Mouse (Mus musculus) spleen, adult 12 weeks (tissue): ENCODE results near the gene Abcg1.
A peak's percentile ranks its signal among the peaks of the same experiment; 100 is the strongest.

ENCODE experiments used
- DNase-seq: peaks from one replicate; pipeline ENCODE4 v3.0.0; 2022; ENCODE audit warnings: low spot score

Gene Abcg1

GRCm38 (mm10) chr17:31079078-31079840 is 21.8 kb downstream of the Abcg1 start:
- DNase-seq = no peak

GRCm38 (mm10) chr17:31082296-31083078 is 25.0 kb downstream of the Abcg1 start:
- no peak for DNase-seq

- no peak for DNase-seq
These were observed 28.0 kb downstream of the Abcg1 start for GRCm38 (mm10) chr17:31085519-31085918.

GRCm38 (mm10) chr17:31086196-31086595 is 28.7 kb downstream of the Abcg1 start:
- DNase-seq = no peak

DNA sequence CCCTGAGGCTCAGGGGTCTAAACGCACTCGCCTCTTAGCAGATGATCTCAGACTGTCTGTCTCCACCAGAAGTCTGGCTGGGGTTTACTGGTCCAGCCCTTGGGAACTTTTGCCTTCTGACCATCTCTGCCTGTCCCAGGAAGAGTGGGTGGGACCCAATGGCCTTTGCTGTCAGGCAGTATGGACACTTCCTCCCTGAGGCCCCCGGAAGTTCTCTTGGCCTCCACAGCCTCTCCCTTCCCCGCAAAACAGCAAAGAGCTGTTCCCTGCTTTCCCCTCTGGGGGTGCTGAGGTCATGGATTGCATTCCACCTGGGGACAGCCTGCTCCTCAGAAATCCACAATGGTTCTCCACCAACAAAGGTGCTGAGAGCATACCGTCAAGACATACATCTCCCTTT is 31.2 kb downstream of the Abcg1 start:
- DNase-seq = no peak

GRCm38 (mm10) chr17:31089848-31090247 is 32.4 kb downstream of the Abcg1 start:
- DNase-seq = no peak

DNA sequence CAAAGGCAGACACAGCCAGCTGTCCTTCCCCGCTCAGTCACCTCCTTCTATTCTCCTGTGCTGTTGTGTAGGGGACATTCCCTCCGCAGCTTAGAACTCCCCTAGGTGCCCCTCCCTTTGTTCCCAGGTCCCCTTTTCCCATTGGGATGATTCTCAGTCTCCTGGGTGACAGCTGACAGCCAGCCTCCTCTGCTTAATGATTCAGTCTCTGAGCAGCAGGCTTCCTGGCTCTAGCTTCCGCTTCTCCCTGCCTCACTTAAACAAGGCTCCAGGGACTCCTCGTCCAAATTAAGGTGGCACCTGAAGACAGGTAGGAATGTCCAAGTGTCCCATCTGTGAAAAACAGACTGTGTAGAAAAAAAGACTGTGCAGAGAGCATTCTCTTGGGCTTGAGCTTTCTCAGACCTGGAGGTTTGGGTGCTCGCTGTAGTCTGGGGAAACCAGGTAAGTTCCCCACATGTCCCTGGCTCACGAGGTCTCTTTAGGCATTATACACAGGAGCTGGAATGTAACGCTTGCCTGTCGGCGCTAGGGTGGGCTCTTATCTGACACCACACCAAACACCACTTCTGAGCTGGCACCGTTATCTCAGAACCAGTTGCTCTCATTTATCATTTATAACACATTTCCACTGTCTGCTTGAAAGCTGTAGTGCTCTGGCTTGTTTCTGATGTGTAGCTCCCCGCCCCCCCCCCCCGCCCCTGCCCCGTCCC is 33.7 kb downstream of the Abcg1 start:
- peak; percentile 12 for DNase-seq

DNA sequence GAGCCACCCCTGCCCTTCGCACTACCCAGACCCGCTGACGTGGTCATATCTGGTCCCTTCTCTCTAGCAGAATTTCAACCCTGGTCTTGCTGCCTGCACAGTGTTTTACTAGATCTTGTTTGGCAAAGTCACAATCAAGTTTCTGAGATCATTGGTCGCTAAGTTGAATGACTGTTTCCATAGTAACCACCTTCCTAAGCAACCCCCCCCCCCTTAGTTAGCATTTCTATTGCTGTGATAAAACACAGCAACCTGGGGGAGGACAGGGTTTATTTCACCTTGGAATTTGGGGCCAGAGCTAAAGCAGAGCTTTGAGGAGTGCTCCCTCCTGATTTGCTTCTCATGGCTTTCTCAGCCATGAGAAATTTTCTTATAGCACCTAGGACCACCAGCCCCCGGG is 37.3 kb downstream of the Abcg1 start:
- DNase-seq = no peak

GRCm38 (mm10) chr17:31095570-31095969 is 38.1 kb downstream of the Abcg1 start:
- DNase-seq = no peak

DNA sequence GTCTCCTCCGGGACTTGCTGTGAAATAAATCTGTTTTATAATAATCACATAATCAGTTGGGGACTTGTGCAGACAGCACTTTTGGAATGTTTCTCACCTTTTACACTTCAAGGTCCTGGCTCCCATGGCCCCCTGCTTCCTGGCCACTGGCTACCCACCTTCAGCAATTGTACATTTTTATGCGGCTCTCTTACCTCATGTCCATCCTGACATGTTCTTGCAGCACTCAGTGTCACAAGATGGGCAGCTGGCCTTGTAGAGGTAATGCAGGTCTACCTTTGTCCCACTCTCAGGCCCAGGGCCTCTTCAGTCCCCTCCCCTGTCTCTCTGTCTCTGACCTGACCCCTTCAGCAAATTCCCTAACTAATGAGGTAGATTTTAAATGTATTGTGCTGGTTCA is 39.4 kb downstream of the Abcg1 start:
- DNase-seq = no peak

GRCm38 (mm10) chr17:31098788-31099187 is 41.3 kb downstream of the Abcg1 start:
- DNase-seq = no peak

DNA sequence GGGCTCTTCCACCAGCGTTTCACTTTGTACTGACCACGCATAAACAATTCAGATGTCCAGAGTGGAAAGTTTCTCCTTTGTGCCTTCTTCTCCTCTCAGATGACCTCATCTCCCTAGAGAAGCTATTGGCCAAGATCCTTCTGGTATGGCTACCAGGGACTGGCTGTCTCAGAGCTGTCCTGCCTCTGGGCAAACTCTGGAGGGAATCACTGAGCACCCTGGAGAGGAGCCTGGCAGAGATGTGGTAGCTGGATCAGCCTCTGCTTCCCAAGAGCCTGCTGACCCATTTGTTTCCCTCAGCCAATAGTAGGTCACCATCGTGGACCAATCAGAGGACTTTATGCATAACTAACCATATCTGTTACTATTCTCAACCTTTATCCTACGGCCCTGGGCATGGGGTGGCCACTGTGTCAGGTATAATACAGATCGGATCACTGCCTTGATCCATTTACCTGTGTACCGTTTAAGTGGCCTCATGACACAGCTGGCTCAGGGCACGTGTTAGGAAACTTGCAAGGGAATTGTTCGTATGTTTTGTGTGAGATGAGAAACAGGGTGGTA is 45.6 kb downstream of the Abcg1 start:
- DNase-seq = no peak

- no peak for DNase-seq
These were observed 46.3 kb downstream of the Abcg1 start for GRCm38 (mm10) chr17:31103823-31104222.

DNA sequence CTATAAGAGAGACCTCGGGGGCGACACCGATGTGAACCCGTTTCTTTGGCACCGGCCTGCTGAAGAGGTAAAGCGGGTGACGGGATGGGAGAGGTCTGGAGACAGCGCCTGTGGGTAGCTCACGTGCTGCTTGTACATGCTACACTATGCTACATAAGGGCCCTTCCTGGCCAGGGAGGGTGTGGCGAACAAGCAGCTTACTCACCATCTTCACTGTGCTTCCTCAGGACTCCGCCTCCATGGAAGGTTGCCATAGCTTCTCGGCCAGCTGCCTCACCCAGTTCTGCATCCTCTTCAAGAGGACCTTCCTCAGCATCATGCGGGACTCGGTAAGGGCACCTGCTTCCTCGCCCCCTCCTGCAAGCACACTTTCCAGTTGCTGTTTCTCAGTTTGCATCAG is 50.9 kb downstream of the Abcg1 start:
- no peak for DNase-seq

GRCm38 (mm10) chr17:31113191-31113856 is 55.8 kb downstream of the Abcg1 start:
- no peak for DNase-seq

DNA sequence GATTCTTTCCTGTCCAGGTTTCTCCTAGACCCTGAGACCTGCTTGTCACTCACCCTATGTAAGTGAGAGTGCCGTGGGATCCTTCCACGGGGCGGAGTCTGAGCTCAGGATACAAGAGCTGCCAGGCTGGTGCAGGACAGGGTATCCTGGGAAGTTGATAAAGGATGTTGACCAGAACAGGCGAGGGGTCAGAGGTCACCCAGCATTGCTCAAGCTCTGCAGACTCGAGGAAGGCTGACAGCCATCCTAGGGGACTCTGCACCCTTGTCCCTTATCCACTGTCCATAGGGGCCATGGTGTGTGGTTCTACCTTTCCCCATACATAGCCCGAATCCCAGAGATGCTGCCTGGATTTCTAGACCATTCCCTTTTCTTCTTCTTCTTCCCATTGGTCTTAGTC is 58.6 kb downstream of the Abcg1 start:
- DNase-seq = no peak

GRCm38 (mm10) chr17:31117946-31118345 is 60.5 kb downstream of the Abcg1 start:
- no peak for DNase-seq

GRCm38 (mm10) chr17:31119429-31119828 is 62.0 kb downstream of the Abcg1 start:
- peak; percentile 53 for DNase-seq

DNA sequence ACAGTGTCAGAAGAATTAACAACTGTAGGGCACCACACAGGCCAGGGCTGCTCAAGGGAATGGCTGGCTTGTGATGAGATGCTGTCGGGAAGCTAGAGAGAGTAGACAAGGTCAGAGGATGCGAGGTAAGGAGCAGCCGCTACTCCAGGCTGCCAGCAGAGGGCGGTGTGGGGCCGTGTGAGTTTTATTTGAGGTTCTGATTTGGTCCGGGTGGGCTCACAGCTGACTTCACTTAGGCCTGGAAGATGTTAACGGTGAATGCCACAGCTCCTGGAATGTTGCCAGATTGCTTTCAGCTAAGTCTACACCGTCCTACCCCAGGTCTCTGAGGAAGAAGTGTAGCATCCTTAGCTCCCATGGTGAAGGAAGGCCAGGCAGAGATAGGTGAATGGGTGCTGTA is 64.5 kb downstream of the Abcg1 start:
- DNase-seq = peak; percentile 33

DNA sequence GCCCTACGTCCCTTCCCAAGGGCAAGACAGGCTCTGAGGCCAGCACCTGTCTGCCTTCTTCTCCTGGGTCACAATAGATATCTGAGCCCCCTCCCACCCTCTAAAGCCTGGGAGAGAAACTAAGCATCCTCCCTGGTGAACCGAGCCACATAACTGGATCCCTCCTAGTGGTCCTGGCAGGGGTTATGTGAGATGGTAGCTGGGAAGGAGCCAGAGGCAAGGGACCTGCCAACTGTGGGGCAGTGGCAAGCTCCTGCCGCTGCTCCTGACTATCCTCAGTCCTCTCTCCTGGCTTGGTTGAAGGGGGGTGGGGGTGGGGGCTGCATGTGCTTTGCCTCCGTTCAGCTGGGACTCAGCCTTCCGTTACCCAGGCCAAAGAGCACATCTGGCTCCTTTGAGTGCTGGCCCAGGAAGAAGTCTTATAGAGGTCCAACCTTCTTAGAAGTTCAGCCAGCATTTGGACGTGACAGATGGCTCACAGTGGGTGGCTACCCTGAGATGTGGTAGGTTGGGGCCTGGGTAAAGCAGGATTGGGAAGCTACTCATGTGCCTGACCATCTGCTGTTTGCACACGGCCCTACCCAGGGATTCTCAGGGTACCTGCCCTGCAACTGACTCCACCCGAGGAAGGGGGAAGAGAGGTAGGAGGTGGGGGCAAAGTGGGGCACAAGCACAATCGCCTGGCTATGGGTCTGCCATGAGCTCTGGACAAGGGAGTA is 68.2 kb downstream of the Abcg1 start:
- no peak for DNase-seq

- no peak for DNase-seq
These were observed 71.3 kb downstream of the Abcg1 start for GRCm38 (mm10) chr17:31128708-31129318.
